Mouse (Mus musculus): ENCODE results near the gene Zfyve28. TPM values are rescaled to one million over a fixed set of nuclear protein-coding genes. Genes with fewer than 3 reads are reported as not detected.

The Zfyve28 gene
- total RNA-seq, 2 experiments from 2014 or later, result 23.2 to 24.5 TPM

- peak; percentile 52 for DNase-seq (ENCODE audit: low spot score in 2 of 2)
These were observed 35.8 kb downstream of the Zfyve28 start for GRCm38 (mm10) chr5:34252307-34252966.

GRCm38 (mm10) chr5:34251794-34252193 is 36.5 kb downstream of the Zfyve28 start:
- no peak for DNase-seq (ENCODE audit: low spot score in 2 of 2)

DNA sequence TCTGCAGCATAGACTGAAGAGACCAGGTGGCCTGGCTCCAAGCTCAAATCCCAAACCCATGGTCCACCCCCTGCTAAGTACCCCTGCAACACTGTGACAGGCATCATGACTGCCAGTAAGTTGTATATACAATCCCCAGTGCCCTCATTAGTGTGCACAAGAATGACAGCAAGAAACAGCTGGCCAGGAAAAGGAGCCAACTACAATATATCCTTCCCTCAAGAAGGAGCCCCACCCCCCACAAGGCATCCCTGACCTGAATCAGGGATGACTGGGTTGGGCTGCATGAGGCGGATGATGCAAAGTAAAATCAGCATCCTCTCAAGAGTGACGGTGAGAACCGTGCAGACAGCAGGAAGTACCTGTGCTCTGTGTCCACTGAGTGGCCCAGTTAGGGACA is 38.2 kb downstream of the Zfyve28 start:
- DNase-seq (ENCODE audit: low spot score in 2 of 2), result no peak

DNA sequence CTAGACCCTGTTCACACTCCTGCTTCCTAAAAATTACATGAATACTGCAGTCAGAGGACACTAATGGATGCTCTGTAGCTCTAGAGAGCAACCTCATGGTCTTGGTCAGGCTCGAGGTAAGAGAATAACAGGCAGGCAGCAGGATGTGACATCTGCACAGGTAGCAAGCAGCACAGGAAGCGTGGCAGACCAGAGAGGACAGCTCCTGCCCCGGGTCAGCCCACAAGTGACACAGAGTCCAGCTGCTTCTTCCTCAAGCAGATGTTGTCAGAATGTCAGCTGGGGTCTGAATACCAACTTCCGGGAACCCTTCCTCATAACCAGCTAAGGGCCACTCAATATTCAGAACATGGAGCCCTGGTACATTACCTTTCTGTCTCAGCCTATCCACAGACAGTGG is 39.1 kb downstream of the Zfyve28 start:
- no peak for DNase-seq (ENCODE audit: low spot score in 2 of 2)

DNA sequence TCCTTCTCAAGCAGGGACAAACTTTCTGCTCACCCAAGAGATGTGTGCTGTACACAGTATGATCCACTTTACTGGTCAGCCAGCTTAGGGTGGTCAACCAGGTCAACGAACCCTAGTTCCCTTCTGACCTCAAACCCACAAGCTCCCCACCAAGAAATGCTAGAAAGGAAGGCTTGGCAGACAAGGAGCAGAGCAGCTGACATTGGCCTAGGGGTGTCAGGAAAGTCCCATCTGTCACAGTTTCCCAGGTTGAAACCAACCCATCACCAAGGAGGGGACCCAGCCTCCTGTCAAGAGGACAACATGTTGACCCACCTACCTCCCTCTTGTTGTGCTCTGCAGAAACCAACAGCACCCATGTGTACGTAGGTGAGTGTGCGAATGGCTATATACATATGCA is 41.8 kb downstream of the Zfyve28 start:
- no peak for DNase-seq (ENCODE audit: low spot score in 2 of 2)

- DNase-seq (ENCODE audit: low spot score in 2 of 2), result no peak
These were observed 45.2 kb downstream of the Zfyve28 start for GRCm38 (mm10) chr5:34243062-34243461.

- DNase-seq (ENCODE audit: low spot score in 2 of 2), result peak; percentile 43 to 53
These were observed 45.9 kb downstream of the Zfyve28 start for GRCm38 (mm10) chr5:34242224-34242963.

DNA sequence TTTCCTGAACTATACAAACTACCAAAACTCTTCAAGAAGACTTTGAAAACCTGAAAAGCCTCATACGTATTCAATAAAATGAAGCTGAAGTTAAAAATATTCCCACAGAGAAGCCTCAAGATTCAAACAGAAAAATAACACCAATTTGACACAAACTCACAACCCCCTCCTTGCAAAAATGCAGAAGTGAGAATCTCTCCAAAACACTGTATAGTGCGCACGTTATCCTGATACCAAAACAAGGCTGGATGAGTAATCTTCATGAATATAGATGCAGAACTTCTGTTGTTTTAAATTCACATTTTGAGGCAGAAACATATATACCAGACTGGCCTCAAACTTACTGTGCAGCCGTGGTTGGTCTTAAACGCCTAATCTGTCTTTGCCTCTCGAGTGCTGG is 49.8 kb downstream of the Zfyve28 start:
- no peak for DNase-seq (ENCODE audit: low spot score in 2 of 2)

DNA sequence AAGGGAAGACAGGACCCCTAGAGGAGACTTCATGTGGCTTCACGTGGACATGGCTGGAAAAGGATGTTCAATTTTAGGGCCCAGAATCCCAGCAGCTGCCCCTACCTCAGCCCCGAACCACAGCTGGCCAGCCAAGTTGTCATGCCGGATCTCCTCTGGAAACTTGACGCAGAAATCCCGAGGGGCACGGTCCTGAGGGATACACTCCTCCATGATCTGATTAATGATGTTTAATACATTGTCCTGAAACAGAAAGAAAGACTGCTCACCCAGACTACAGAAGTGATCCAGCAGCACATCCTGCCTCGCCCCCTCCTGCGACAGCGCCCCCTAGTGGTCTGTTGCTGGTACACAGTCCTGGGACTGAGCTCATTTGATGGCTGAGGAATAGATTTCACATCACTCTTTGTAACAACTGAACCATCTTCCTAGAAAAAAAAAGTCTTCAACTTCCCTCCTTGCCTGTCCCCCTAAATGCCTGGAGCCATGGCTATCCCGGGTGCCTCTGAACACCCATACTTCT is 52.3 kb downstream of the Zfyve28 start:
- no peak for DNase-seq (ENCODE audit: low spot score in 2 of 2)

DNA sequence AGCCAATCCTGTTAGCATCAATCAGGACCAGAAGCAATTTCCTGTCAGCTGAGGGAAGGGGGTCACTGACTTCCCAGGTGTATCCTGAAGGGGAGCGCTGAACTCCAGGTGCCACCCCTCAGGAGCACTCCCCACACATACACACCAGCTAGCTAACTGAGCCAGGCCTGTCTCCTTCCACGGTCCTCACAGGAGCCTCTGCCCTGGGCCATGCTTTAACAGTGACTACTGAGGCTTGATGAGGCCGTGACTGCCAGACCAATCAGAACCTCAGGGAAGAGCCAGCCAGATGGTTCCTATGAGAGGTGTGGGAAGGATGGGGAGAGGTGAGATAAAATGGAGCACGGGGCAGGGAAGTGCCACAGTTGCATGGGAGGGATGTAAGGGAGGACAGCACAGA is 53.2 kb downstream of the Zfyve28 start:
- no peak for DNase-seq (ENCODE audit: low spot score in 2 of 2)

DNA sequence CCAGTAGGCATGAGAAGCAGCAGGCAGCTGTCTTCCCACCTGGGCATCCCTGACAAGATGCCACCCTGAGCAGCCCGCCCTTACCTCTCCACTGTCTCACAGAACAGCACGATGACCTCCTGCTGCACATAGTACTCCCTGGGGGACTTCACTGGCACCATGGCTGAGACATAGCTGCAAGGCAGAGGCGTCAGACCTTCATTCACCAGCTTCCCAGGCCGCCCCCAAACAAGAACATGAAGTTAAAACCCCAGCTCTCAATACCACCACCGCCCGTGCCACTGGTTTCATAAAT is 55.1 kb downstream of the Zfyve28 start:
- no peak for DNase-seq (ENCODE audit: low spot score in 2 of 2)

GRCm38 (mm10) chr5:34232481-34233220 is 55.6 kb downstream of the Zfyve28 start:
- no peak for DNase-seq (ENCODE audit: low spot score in 2 of 2)

- DNase-seq (ENCODE audit: low spot score in 2 of 2), result no peak
These were observed 56.3 kb downstream of the Zfyve28 start for GRCm38 (mm10) chr5:34231901-34232300.

DNA sequence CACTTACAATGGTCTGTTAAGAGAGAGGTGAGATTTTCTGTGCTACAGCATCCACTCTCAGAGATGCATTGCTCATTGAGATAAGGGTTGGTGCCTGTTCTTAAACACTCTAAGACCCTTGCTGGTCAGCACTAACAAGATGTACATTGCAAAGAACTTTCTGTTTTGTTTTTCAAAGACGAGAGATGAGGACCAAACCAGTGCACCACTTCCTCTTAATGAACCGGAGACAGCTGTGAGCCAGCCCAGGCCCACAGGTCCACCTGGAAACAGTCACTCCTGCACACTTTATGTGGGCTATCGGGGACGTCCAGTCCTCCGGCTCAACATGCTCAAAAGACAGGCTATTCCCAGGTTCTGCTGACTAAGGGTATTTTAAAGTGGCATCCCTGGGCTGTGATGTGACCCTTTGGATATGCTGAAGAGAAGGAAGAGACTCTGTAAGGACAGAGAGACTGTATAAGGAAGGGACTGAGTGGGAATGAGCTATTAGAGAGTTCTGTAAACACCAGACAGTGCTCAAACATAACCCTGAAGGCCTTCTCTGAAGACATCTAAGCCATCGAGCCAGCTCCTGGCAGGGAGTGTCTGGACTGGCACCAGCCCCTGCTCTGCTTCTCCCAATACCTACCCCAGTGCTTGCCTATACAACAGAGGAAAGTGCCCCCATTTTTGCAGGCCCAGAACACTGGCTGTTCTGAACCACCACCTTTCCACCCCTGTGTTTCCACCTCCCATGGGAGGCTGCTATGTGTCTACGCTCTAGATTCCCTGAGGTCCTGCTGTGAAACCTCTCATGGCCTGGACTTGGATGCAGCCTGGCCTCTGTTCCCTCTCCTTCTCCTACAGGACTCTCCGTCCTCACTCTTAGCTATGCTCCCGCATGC is 57.4 kb downstream of the Zfyve28 start:
- DNase-seq (ENCODE audit: low spot score in 2 of 2), result no peak

GRCm38 (mm10) chr5:34229503-34229902 is 58.7 kb downstream of the Zfyve28 start:
- no peak for DNase-seq (ENCODE audit: low spot score in 2 of 2)

DNA sequence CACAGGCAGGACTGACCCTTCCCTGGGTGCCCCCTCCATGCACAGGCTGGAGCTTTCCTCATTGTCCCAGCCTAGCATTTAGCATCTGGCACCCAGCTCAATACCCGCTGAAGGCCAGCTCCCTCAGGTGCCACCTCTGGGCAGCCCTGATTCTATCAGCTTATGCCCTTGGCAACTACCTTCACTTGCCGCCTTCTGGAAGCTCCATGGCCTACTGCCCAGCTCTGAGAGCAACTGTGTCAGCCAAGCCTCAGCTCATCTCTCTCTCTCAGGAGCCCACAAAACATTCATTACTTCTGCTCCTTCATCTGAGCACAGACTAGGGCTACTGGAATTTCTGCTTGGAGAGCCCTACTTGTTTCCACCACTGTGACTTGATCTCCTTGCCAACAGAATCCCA is 62.7 kb downstream of the Zfyve28 start:
- DNase-seq (ENCODE audit: low spot score in 2 of 2), result no peak

GRCm38 (mm10) chr5:34224515-34224914 is 63.7 kb downstream of the Zfyve28 start:
- DNase-seq (ENCODE audit: low spot score in 2 of 2), result no peak

- DNase-seq (ENCODE audit: low spot score in 2 of 2), result no peak
These were observed 68.2 kb downstream of the Zfyve28 start for GRCm38 (mm10) chr5:34220001-34220400.

DNA sequence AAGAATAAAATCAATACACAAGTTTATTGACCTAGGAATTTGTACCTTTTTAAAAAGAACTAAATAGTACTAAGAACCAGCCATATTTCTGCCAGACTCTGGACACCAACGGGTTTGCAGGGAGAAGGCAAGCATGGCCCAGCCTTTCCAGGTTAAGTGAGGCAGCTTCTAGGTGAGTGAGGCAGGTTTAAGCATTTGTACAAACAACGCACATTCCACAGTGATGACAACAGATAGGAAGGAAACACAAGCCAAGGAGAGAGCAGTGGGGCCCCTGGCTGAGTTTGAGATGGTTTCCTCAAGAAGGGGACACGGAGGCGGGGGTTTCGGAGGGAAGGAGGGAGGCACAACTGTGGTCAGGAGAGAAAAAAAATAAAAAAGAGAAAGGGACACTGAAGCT is 69.6 kb downstream of the Zfyve28 start:
- no peak for DNase-seq (ENCODE audit: low spot score in 2 of 2)

DNA sequence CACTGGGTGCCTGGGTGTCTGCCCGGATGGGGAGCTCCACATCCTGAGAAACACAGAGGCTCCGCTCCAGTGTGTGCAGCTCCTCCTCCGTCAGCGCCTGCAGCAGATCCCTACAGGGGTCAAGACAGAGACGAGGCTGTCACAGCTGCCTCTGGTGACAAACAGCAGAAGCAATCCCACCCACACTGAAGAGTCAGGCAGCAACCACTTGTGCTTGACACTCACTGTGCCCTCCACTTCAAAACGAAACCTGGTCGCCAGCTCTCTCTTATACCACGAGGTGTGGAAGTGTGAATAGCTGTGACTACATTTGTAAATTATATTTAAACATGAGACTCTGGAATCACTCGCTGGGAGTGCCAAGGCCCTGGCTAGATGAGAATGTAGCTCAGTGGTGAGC is 70.5 kb downstream of the Zfyve28 start:
- no peak for DNase-seq (ENCODE audit: low spot score in 2 of 2)

DNA sequence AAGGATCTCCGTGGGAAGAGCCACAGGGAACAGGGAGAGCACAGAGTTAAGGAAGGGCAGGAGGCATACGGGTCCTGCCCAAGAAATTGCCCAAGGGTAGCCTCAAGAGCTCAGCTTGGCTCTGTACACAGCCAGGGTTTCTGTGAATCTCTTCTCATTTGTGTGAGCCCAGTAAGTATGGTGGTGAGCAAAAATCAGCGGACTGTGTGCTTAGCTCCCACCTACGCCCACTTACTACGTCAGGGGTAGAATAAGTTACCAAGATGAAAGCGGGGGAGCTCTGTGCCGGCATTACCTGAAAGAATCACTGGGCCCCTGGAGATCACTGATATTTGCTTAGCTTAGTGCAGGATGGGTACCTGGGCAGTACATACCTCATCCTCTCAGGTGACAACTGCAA is 72.2 kb downstream of the Zfyve28 start:
- DNase-seq (ENCODE audit: low spot score in 2 of 2), result no peak

Data from layer of hippocampus, postnatal 10 days (tissue).